Mouse (Mus musculus) MEL (cell line): Measurements from ENCODE around the gene Col4a3bp. TPM values are rescaled to one million over a fixed set of nuclear protein-coding genes. Genes with fewer than 3 reads are reported as not detected.
A peak's percentile ranks its signal among the peaks of the same experiment; 100 is the strongest.

Source experiments
- DNase-seq: peaks from one replicate; pipeline ENCODE4 v3.0.0; 2011; ENCODE audit warnings: low read depth, low spot score
- H3K27ac ChIP-seq: 2 replicates; pipeline ENCODE4 v1.5.1; 2012; ENCODE audit warnings: low read depth, mild to moderate bottlenecking, control low read depth, low read length, moderate library complexity; ENCODE audit not compliant: control insufficient read depth
- H3K27me3 ChIP-seq, 2 experiments: fragments of 150-350 bp in 1 of 2; sonication (generic) in 1 of 2; 2 replicates each; pipeline ENCODE4 v1.6.1; 2012; ENCODE audit warnings: low read length in 2 of 2, mild to moderate bottlenecking in 2 of 2, improper control_type of control experiment in 1 of 2, moderate library complexity in 1 of 2; ENCODE audit not compliant: insufficient read depth in 2 of 2, control insufficient read depth in 1 of 2
- H3K36me3 ChIP-seq, 2 experiments: 2 replicates each; pipeline ENCODE4 v1.6.1; 2012 to 2014; ENCODE audit warnings: low read length in 2 of 2, improper control_type of control experiment in 1 of 2, inconsistent platforms in 1 of 2, mild to moderate bottlenecking in 1 of 2; ENCODE audit not compliant: insufficient read depth in 2 of 2, control insufficient read depth in 1 of 2
- H3K4me1 ChIP-seq, 2 experiments: fragments of 150-350 bp in 1 of 2; sonication (generic) in 1 of 2; 2 replicates each; pipeline ENCODE4 v1.6.1; 2012; ENCODE audit warnings: low read length in 2 of 2, improper control_type of control experiment in 1 of 2, mild to moderate bottlenecking in 1 of 2; ENCODE audit not compliant: insufficient read depth in 2 of 2, control insufficient read depth in 1 of 2
- H3K4me3 ChIP-seq, 2 experiments: fragments of 150-350 bp in 1 of 2; sonication (generic) in 1 of 2; 2 replicates each; pipeline ENCODE4 v1.5.1; 2012; ENCODE audit warnings: low read depth in 2 of 2, low read length in 2 of 2, mild to moderate bottlenecking in 2 of 2, moderate library complexity in 2 of 2, control low read depth in 1 of 2, improper control_type of control experiment in 1 of 2; ENCODE audit not compliant: control insufficient read depth in 1 of 2, insufficient read depth in 1 of 2
- H3K79me2 ChIP-seq: 2 replicates; pipeline ENCODE4 v1.6.1; 2012; ENCODE audit warnings: mild to moderate bottlenecking, low read length, moderate library complexity; ENCODE audit not compliant: control insufficient read depth, poor library complexity, insufficient read depth
- H3K9ac ChIP-seq: 2 replicates; pipeline ENCODE4 v1.6.1; 2012; ENCODE audit warnings: low read depth, mild to moderate bottlenecking, control low read depth, low read length, moderate library complexity; ENCODE audit not compliant: control insufficient read depth, poor library complexity, severe bottlenecking
- H3K9me3 ChIP-seq: fragments of 150-350 bp; sonication (generic); replicated peaks from 2 replicates; pipeline ENCODE4 v1.6.1; 2012; ENCODE audit warnings: mild to moderate bottlenecking, low read length, improper control_type of control experiment, moderate library complexity; ENCODE audit not compliant: insufficient read depth
- BHLHE40 ChIP-seq: IDR thresholded peaks from 2 replicates; pipeline ENCODE4 v1.6.1; 2012; ENCODE audit warnings: low read depth, mild to moderate bottlenecking, inconsistent platforms, low read length, improper control_type of control experiment, borderline replicate concordance
- CHD1 ChIP-seq: IDR thresholded peaks from 2 replicates; pipeline ENCODE4 v1.6.1; 2012; ENCODE audit warnings: low read depth, mild to moderate bottlenecking, inconsistent platforms, low read length, improper control_type of control experiment
- CTCF ChIP-seq, 3 experiments: IDR thresholded peaks in 2 of 3; conservative IDR thresholded peaks in 1 of 3; 2 replicates each; pipeline ENCODE4 v1.5.1; 2011 to 2012; ENCODE audit warnings: low read length in 3 of 3, low read depth in 2 of 3, mild to moderate bottlenecking in 2 of 3, improper control_type of control experiment in 1 of 3, inconsistent platforms in 1 of 3, mixed read lengths in 1 of 3, moderate library complexity in 1 of 3; ENCODE audit not compliant: control insufficient read depth in 1 of 3, insufficient read depth in 1 of 3, poor library complexity in 1 of 3, severe bottlenecking in 1 of 3
- E2F4 ChIP-seq: IDR thresholded peaks from 2 replicates; pipeline ENCODE4 v1.6.1; 2011; ENCODE audit warnings: low read depth, low read length, improper control_type of control experiment, borderline replicate concordance
- EP300 ChIP-seq, 2 experiments: IDR thresholded peaks; 2 replicates each; pipeline ENCODE4 v1.6.1; 2011; ENCODE audit warnings: improper control_type of control experiment in 2 of 2, low read length in 2 of 2, low read depth in 1 of 2, mild to moderate bottlenecking in 1 of 2
- ETS1 ChIP-seq: IDR thresholded peaks from 2 replicates; pipeline ENCODE4 v1.6.1; 2012; ENCODE audit warnings: low read depth, mild to moderate bottlenecking, inconsistent platforms, low read length, improper control_type of control experiment, moderate library complexity
- GABPA ChIP-seq: IDR thresholded peaks from 2 replicates; pipeline ENCODE4 v1.6.1; 2012; ENCODE audit warnings: low read depth, mild to moderate bottlenecking, inconsistent platforms, low read length, improper control_type of control experiment, moderate library complexity
- MAX ChIP-seq: IDR thresholded peaks from 2 replicates; pipeline ENCODE4 v1.6.1; 2011; ENCODE audit warnings: low read length, improper control_type of control experiment
- MEF2A ChIP-seq: IDR thresholded peaks from 2 replicates; pipeline ENCODE4 v1.6.1; 2014; ENCODE audit warnings: low read depth, mild to moderate bottlenecking, inconsistent platforms, low read length, improper control_type of control experiment; ENCODE audit not compliant: poor library complexity, insufficient replicate concordance, severe bottlenecking; ENCODE audit errors: extremely low read depth
- MXI1 ChIP-seq: IDR thresholded peaks from 2 replicates; pipeline ENCODE4 v1.6.1; 2011; ENCODE audit warnings: mild to moderate bottlenecking, low read depth, low read length, improper control_type of control experiment
- MYC ChIP-seq: IDR thresholded peaks from 2 replicates; pipeline ENCODE4 v1.6.1; 2011; ENCODE audit warnings: low read depth, mild to moderate bottlenecking, low read length, improper control_type of control experiment, moderate library complexity
- NELFE ChIP-seq: IDR thresholded peaks from 2 replicates; pipeline ENCODE4 v1.6.1; 2011; ENCODE audit warnings: low read depth, low read length, improper control_type of control experiment
- NRF1 ChIP-seq: IDR thresholded peaks from 2 replicates; pipeline ENCODE4 v1.6.1; 2014; ENCODE audit warnings: low read depth, mild to moderate bottlenecking, inconsistent platforms, low read length, improper control_type of control experiment, moderate library complexity; ENCODE audit not compliant: poor library complexity, insufficient read depth, severe bottlenecking
- POLR2A ChIP-seq, 2 experiments: IDR thresholded peaks; 2 replicates each; pipeline ENCODE4 v1.6.1; 2011 to 2012; ENCODE audit warnings: low read length in 2 of 2, mild to moderate bottlenecking in 2 of 2, control low read depth in 1 of 2, improper control_type of control experiment in 1 of 2, low read depth in 1 of 2, moderate library complexity in 1 of 2; ENCODE audit not compliant: control insufficient read depth in 1 of 2, insufficient read depth in 1 of 2, poor library complexity in 1 of 2
- TBP ChIP-seq: IDR thresholded peaks from 2 replicates; pipeline ENCODE4 v1.8.0; 2011; ENCODE audit warnings: low read depth, low read length, improper control_type of control experiment
- TCF12 ChIP-seq: IDR thresholded peaks from 2 replicates; pipeline ENCODE4 v1.6.1; 2014; ENCODE audit warnings: low read depth, mild to moderate bottlenecking, inconsistent platforms, low read length, improper control_type of control experiment, moderate library complexity
- UBTF ChIP-seq: IDR thresholded peaks from 2 replicates; pipeline ENCODE4 v1.6.1; 2012; ENCODE audit warnings: low read depth, mild to moderate bottlenecking, inconsistent platforms, low read length, improper control_type of control experiment, moderate library complexity, borderline replicate concordance; ENCODE audit not compliant: insufficient read depth
- USF1 ChIP-seq: IDR thresholded peaks from 2 replicates; pipeline ENCODE4 v1.6.1; 2014; ENCODE audit warnings: low read depth, mild to moderate bottlenecking, inconsistent platforms, low read length, improper control_type of control experiment, moderate library complexity
- ZKSCAN1 ChIP-seq: IDR thresholded peaks from 2 replicates; pipeline ENCODE4 v1.6.1; 2012; ENCODE audit warnings: low read depth, mild to moderate bottlenecking, inconsistent platforms, low read length, improper control_type of control experiment, moderate library complexity
- polyA plus RNA-seq, 2 experiments: library from polyadenylated mRNA; stranded (reverse) in 1 of 2; unstranded in 1 of 2; fragments of >175 nt in 1 of 2; fragments of >200 nt in 1 of 2; gene quantifications; 2 replicates each; pipeline versions ENCODE4 v1.2.1 to v1.2.4; 2012; ENCODE audit warnings: low replicate concordance in 2 of 2, low read depth in 1 of 2; ENCODE audit not compliant: insufficient read length in 2 of 2, insufficient read depth in 1 of 2, missing spikeins in 1 of 2
- total RNA-seq: library from RNA; depleted of rRNA; stranded (reverse); fragments of 300-350 nt; gene quantifications from 2 replicates; pipeline ENCODE4 v1.2.3, GENCODE M21; 2012

The Col4a3bp gene
- total and polyA plus RNA-seq, 3 experiments, result 8.9 to 12.1 TPM; not detected in 1

- Histone ChIP-seq H3K79me2 (peaks cover 28% of the 10 kb centered on the region), H3K9ac (peak overlapping the region; percentile 80), H3K27me3 (no peaks in the 10 kb centered on the region), H3K4me3 (peak overlapping the region; percentile 46 to 65), H3K9me3 (no peaks in the 10 kb centered on the region), H3K36me3 (peaks cover 2 to 24% of the 10 kb centered on the region in 2 experiments; a peak in 3 of 4 replicates), H3K4me1 (peaks cover 5 to 13% of the 10 kb centered on the region in 2 experiments), H3K27ac (peak overlapping the region; percentile 98)
- DNase-seq, result no peak
- TF ChIP-seq CHD1, result peak; percentile 82; the same call in 1 of the 2 replicates
- no peak for TF ChIP-seq GABPA
- no peak for TF ChIP-seq EP300 (IDR thresholded peaks at IDR 0.05; ENCODE audit: low read depth in 1 of 2, low read length in 2 of 2)
- peak; percentile 12; the same call in 1 of the 2 replicates for TF ChIP-seq NELFE
- 0 out of 2 replicates have a peak, but pooled peaks have one; percentile 32 for TF ChIP-seq MYC
- no peak for TF ChIP-seq ZKSCAN1
- TF ChIP-seq CTCF (IDR thresholded peaks at IDR 0.05 in 2 of 3, conservative IDR thresholded peaks at IDR 0.05 in 1 of 3; ENCODE audit: control insufficient read depth in 1 of 3, insufficient read depth in 1 of 3, low read depth in 2 of 3, low read length in 3 of 3, poor library complexity in 1 of 3, severe bottlenecking in 1 of 3), result no peak
- no peak for TF ChIP-seq E2F4
- TF ChIP-seq TBP, result 0 out of 2 replicates have a peak, but pooled peaks have one; percentile 31
- TF ChIP-seq ETS1, result peak; percentile 59; the same call in 1 of the 2 replicates
Observed at GRCm38 (mm10) chr13:96671906-96672234, 129.5 kb downstream of the Col4a3bp start.

GRCm38 (mm10) chr13:96672276-96672675 is 129.9 kb downstream of the Col4a3bp start:
- Histone ChIP-seq H3K9me3 (no peaks in the 10 kb centered on the region), H3K27ac (peak overlapping the region; percentile 98), H3K4me1 (peaks cover 5 to 15% of the 10 kb centered on the region in 2 experiments), H3K9ac (peak overlapping the region; percentile 80), H3K79me2 (peaks cover 28% of the 10 kb centered on the region), H3K27me3 (no peaks in the 10 kb centered on the region), H3K4me3 (peak overlapping the region in 1 of 2 experiments; percentile 46; a peak in 3 of 4 replicates), H3K36me3 (peaks cover 2 to 27% of the 10 kb centered on the region in 2 experiments; a peak in 3 of 4 replicates)
- TF ChIP-seq ETS1 (0 out of 2 replicates have a peak, but pooled peaks have one; percentile 35), USF1 (peak; percentile 29; the same call in 1 of the 2 replicates), MXI1 (peak; percentile 86), GABPA (no peak), MYC (peak; percentile 88), BHLHE40 (peak; percentile 7; the same call in 1 of the 2 replicates), CTCF (IDR thresholded peaks at IDR 0.05 in 2 of 3, conservative IDR thresholded peaks at IDR 0.05 in 1 of 3; ENCODE audit: control insufficient read depth in 1 of 3, insufficient read depth in 1 of 3, low read depth in 2 of 3, low read length in 3 of 3, poor library complexity in 1 of 3, severe bottlenecking in 1 of 3) (no peak), POLR2A (IDR thresholded peaks at IDR 0.05; ENCODE audit: control insufficient read depth in 1 of 2, insufficient read depth in 1 of 2, low read depth in 1 of 2, low read length in 2 of 2, poor library complexity in 1 of 2) (no peak; a peak in 1 of 4 replicates), NELFE (0 out of 2 replicates have a peak, but pooled peaks have one; percentile 8), MEF2A (0 out of 2 replicates have a peak, but pooled peaks have one; percentile 30), NRF1 (no peak), UBTF (no peak), MAX (peak; percentile 79), TCF12 (0 out of 2 replicates have a peak, but pooled peaks have one; percentile 21)
- peak; percentile 69 for DNase-seq
